Mouse (Mus musculus) heart, postnatal 0 days (tissue): ENCODE measurements around the gene Lgi2.

Experiments used
- CTCF ChIP-seq: IDR thresholded peaks from 2 replicates; pipeline ENCODE4 v1.5.1; 2016; ENCODE audit warnings: antibody characterized with exemption, control low read depth, low read depth
- EP300 ChIP-seq: IDR thresholded peaks from 2 replicates; pipeline ENCODE4 v1.6.1; 2016; ENCODE audit warnings: antibody characterized with exemption, low read depth

DNA sequence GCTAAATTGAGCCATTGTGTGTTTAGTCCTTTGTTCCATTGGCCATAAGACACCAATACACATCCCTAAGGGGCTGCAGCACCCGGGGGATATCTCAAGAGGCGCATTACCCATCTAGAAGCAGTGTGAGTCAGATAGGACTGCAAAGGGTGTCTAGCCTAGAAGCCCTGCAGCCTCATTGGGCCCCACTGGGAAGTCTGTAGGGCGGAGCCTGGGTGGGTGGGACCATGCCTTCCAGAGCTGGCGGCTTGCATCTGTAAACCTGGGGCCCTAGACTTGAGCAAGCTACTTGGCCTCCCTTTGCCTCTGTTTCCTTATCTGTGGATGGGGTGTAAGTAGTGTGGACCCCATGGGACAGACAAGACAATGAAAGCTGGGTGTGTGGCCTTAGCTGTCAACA is 48.4 kb upstream of the Lgi2 start:
- TF ChIP-seq CTCF (no peak), EP300 (no peak)
